Mouse (Mus musculus) bone marrow, adult 2 months (tissue): ENCODE results near the gene Trmt61a.

Experiments
- CTCF ChIP-seq: fragments of 200-500 bp; IDR thresholded peaks from 2 replicates; pipeline ENCODE4 v1.5.1; 2011; ENCODE audit warnings: low read length, control low read depth; ENCODE audit not compliant: control insufficient read depth, insufficient read depth
- POLR2A ChIP-seq: fragments of 200-500 bp; IDR thresholded peaks from 2 replicates; pipeline ENCODE4 v1.6.1; 2011; ENCODE audit warnings: low read depth, mild to moderate bottlenecking, control low read depth, low read length, borderline replicate concordance; ENCODE audit not compliant: control insufficient read depth

DNA sequence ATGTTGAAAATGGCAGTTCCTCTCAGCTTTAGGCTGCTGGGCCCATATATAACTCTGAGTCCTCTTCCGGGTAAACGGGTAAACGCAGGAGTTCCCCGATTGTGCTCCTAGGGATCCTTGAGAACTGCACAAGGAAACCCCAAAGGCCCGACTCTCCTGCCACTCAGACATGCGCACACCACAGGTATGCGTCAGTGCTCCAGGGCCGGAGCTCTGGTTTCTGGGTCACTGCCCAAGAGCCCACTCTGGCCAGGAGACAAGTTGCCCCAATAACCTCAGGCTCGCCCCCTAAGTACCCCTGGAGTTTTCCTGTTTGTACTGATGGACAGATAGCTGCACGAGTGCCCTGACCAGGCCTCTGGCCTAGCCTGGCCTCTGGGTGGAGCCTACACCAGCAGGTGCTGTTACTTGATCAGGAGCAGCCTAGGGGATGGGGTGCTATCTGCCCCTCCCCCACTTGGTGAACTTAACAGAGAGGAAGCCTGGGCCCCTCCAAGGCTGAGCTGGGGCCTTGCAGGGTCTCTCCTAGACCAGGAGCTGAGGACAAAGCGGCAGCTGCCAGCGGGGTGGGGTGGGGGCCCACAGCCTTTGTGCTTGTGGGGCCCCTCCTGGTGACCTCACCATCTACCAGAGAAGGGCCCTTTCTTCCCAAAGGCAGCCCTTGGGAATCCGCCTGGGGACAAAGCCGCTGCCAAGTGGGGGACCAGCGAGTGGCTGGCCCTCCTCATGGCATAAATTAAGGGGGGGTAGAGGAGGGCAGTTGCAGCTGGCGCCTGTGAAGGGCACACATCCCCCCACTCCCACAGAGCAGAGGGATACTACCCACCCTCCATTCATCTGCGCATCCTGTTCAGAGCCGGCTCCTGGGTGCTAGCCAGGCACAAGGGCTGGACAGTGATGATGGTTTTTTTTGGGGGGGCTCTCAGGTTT is 15.7 kb downstream of the Trmt61a start:
- TF ChIP-seq CTCF, result no peak
- no peak for TF ChIP-seq POLR2A
